Mouse (Mus musculus) activated CD4-positive, CD25-positive, alpha-beta regulatory T cell, adult 4 months (primary cell): ENCODE measurements around the gene Atp11c. TPM values are rescaled to one million over a fixed set of nuclear protein-coding genes. Genes with fewer than 3 reads are reported as not detected.
A peak's percentile ranks its signal among the peaks of the same experiment; 100 is the strongest.

ENCODE experiments used
- ATAC-seq: one replicate; pipeline ENCODE4 v1.8.0; 2017
- polyA plus RNA-seq, 2 experiments: library from polyadenylated mRNA; unstranded; fragments of 100-300 nt; shearing (Covaris generic); gene quantifications; one replicate each; pipeline ENCODE4 v1.2.1; 2017

Atp11c gene
- polyA plus RNA-seq, 2 experiments from 2014 or later, result 9.3 to 11.0 TPM

DNA sequence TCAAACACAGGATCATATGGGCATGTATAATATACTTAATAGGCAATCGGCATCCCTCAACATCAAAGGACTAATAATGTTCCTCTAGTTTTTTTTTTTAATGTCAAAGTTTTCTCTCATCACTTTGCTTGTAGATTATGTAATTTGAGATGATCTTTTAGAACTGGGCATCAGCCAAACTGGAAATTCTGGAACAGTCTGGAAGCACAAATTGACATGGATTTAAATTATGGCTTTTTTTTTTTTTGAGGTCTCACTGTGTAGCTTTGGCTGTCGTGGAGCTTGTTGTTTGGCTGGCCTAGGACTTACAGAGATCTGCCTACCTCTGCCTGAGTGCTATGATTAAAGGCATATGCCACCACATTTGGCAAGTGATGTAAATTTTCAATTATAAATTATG lies 210.8 kb downstream of the Atp11c start:
- no peak for ATAC-seq

DNA sequence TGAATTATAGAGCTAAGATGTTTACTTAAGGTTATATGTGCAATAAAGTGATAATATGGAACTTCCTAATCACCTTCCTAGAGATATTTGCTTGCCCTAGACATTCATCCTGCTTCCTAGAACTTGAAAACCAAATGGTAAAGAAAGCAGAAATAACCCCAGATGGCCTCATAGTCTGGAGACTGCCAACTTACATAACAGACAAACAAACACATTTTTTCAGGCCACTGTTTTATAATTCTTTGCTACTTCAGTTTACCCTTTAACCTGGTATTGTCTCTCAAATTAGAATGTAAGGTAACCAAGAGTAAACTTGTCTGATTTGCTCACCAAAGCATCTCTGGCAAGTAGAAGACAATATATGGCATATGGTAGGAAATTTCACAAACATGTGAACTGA lies 212.1 kb downstream of the Atp11c start:
- no peak for ATAC-seq

DNA sequence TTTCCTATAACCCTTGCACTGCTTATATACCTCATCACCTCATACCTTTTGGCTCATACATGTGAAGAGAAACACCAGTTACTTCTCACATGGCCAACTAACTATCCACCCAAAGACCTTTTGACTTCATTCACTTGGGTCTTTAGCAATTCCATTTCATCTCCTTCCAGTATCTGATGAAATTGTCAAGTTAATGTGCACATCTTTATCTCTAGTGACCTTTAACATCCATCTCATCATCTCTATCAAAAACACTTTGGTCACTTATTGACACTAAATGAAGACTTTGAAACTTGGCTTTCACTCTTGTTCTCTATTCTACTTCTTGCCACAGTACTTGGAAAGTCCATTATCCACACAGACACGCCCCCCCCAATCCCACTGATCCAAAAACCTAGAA lies 243.8 kb downstream of the Atp11c start:
- ATAC-seq, result no peak

DNA sequence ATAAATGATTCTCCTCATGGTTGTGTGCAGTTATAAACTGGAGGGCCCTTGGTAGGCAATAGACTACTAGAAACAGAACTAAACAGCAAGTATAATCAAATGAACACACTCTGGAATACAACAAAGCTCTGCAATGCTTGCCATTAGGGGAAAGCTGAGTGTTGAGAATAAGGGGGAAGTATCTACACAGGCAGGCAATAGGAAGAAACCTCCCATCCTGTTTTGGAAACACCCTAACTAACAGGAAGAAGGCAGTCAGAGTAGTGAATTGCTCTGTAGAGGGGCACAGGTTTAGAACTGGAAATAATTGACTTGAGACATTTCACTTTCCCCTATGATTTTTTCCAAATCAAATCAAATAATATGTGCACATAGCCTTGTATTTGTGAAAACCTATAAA lies 247.1 kb downstream of the Atp11c start:
- ATAC-seq, result peak; percentile 63

DNA sequence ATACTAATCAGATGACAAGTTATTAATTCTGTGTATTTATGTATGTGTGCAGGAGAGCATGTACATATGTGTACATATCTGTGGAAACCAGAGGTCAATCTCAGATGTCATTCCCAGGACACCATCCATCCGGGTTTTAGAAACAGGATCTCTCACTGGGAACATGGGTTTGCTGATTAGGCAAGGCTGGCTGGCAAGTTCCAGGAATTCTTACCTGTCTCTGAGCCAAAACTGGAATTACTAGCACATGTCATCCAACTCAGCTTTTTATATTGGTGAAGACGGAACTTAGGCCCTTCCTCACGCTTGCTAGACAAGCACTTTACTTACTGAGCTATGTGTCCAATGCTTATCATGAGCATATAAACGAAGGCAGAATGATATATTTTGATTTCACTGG lies 247.5 kb downstream of the Atp11c start:
- no peak for ATAC-seq

DNA sequence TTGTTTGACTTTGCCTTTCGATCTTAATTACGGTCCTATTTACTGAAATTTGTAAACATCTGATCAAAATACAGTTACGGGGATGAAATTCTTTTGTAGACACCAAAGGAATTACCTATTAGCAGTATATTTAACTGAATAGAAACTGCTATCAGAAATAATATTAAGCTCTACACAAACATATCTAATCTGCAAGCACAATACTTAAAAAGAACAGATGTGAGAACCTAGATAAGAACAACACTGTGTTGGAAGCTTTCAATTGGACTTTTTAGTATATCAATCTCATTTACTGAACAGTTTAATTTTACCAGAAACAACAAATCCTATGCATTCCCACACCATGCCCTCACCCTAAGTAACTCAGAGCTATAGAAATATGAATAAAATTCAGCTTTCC lies 262.8 kb downstream of the Atp11c start:
- no peak for ATAC-seq

DNA sequence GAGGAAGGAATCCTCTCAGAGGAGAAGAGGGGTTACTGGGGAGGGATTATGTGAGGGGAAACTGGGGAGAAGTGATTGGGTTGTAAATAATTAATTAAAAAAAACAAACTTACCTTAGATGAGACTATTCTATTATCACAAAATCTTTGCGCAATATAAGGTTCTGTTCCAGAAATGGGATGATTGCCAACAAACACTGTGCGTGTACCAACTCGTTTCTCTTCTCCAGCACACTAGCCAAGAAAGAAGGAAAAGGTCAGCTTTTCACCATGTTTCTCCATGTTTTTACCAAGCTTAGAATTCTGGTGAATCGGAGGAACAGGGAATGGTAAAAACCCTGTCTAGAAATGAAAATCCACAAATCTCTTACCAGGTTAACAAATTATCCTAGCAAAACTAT lies 271.2 kb downstream of the Atp11c start:
- no peak for ATAC-seq

DNA sequence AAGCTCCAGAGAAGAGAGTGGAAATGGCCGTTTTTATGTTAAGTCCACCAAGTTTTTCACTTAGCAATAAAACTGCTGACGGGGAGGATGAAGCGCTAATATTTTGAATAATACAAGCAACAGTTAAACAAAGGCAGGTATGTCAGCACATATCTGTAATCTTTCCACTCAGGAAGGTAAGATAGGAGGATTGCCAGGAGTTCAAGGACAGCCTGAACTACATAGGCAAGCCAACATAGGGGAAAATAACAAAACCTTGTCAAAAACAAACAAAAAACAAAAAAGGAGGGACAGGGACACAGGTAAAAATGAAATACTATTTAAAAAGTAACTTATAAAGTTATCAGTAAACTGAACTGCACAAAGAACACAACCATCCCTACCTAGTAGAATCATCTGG lies 274.8 kb downstream of the Atp11c start:
- no peak for ATAC-seq

DNA sequence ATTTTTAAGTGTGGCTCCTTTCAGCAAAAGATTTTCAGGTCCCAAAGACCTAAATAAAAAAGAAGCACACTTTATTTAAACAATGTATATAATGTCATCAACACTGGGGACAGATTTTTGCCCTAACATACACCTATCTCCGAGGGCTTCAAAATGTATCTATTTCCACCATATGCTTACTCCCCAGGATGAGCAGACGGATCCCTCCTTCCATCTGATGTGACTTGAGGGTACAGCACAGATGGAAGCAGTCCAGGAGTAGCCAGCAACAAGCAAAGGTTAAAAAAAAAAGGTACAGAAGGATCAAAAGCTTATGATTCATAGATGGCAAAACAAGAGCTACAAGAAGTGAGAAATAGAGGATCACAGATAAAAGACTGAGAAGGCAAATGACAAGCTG lies 300.2 kb downstream of the Atp11c start:
- no peak for ATAC-seq

DNA sequence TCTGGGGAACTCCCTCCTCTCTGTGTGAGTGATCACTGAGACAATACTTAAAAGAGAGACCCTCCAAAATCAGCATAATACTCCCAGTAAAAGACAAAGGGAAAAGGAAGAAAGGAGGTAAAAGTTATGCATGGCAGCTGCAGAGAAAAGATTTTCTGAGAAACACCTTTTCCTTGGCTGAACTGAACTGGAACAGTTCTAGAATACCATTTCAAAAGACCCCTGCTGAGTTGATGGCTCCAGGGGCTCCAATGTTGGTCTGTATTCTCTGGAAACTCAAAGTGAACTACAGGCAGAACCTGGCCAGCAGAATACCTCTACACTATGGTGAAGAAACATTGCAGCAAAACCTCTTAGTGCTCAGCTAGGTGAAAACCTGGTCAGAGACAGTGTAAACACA lies 337.2 kb downstream of the Atp11c start:
- ATAC-seq, result no peak

DNA sequence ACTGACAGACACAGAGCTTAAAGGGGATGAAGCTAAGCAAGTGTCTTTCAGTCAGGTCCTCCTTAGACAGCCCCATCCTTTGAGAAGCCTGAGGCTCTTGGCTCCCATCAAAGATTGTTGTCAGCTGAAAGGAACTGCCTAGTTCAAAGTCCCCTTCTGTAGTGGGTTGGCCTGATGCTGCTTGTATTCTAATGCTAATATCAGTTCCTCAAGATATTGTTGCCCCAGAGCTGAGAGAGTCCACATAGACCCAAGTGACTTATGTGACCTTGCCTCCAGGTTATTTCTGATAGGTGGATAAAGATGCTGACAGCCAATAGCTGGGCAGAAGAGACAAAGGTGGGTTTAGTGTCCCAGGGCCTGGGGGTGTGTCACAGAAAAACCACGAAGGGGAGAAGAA lies 404.8 kb downstream of the Atp11c start:
- no peak for ATAC-seq

DNA sequence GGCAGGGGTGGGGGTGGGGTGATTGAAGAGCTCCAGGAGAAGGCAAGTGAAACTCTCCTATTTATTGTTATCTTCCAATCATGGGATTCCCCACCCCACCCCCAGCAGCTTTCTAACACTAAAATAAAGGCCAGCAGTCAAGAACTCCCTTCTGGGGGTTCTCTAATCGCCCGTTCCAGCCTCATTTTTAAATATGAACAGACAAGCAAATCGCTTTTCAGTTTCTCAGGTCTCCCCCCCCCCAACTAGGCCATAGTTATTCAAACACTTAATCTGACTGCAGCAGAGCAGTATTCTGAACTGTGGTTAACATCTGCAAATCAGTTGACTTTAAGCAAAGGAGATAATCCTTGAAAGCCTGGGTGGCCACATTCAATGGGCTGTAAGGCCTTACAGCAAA lies 409.9 kb downstream of the Atp11c start:
- ATAC-seq, result no peak

DNA sequence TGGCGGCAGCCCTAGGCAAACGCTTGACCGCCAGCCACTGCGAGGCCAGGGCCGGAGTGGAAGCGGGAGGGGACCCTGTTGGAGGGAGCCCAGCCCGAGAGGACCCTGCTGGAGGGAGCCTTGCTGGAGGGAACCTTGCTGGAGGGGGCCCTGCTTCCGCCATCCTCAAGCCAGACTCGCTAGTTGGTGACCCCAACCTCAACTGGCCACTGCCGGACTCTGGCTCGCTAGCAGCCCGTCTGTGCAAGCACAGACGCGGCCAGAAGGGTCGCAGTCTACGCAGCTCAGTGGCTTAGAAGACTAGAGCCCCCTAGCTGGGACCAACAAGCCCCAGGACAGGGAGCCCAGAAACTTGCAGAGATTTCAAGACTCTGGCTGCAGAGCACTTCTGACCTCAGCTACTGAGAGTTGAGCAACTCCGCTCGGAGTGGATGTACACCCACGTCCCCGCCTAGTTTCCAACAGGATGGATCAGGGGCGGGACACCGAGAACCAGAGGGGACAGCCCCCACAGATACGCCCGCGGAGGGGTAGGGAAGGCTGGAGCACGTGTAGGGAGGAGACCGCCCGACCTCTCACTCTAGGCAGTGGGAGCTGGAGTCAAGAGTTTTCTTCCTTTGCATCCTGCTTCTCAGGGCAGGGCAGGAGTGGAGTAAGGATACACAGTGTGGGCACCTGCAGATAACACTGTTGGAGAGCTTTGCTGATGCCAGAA lies 413.6 kb downstream of the Atp11c start, which contains the start of gene Mcf2:
TSS of gene Mcf2 (minus strand) at position 346 of the 715 bp plus-strand sequence.
- no peak for ATAC-seq

DNA sequence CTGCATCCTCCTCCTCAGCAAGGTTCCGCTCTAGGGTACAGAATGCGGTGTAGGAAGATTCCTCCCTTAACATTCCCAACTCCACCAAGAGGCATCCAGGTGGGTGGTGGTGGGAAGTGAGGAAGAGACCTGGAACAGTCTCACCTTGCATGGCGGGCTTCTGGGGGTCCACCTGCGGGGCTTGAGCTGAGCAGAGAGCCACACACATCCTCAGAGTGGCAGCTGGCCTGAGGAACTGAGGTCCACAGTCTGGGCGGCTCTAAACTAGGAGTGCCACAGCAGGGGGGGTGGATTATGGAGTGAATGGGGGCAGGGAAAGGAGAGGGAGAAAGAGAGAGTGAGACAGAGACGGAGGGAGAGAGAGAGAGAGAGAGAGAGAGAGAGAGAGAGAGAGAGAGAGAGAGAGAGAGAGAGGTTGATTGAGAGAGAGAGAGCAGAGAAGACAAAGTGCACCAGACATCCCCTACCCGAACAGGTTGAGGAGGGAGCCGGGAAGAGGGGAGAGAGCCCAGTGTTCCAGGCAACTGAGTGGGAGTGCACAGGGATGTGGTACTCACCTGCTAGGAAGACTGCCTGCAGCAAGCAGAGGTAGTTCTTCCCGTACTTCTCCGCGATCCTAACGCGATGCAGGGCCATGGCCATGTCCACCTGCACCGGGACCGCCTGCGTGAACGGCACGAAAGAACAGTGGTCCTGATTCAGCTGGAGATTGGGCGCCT lies 414.3 kb downstream of the Atp11c start:
- no peak for ATAC-seq

Other genes starting within 250 kb of the Atp11c start
- gene Gm7073, start 53.4 kb downstream of the Atp11c start, polyA plus RNA-seq, result not detected